Mouse (Mus musculus) neural tube, embryonic 13.5 days (tissue): ENCODE measurements around the gene Atxn2l. TPM values are rescaled to one million over a fixed set of nuclear protein-coding genes. Genes with fewer than 3 reads are reported as not detected.

Experiments
- ATAC-seq: fragments of 200-750 bp; cut with Nextera tagmentation; 2 replicates; pipeline ENCODE4 v1.8.0; 2017; ENCODE audit warnings: low read depth, mild to moderate bottlenecking, moderate TSS enrichment, moderate library complexity
- H3K27ac ChIP-seq: fragments of 300-500 bp; sonication (generic); replicated peaks from 2 replicates; pipeline ENCODE4 v1.5.1; 2015; ENCODE audit warnings: moderate library complexity, mild to moderate bottlenecking, inconsistent platforms
- H3K27me3 ChIP-seq: fragments of 300-500 bp; sonication (generic); 2 replicates; pipeline ENCODE4 v1.6.1; 2015; ENCODE audit warnings: mild to moderate bottlenecking, inconsistent platforms
- H3K36me3 ChIP-seq: fragments of 300-500 bp; sonication (generic); 2 replicates; pipeline ENCODE4 v1.6.1; 2015; ENCODE audit warnings: mild to moderate bottlenecking, inconsistent platforms
- H3K4me1 ChIP-seq: fragments of 300-500 bp; sonication (generic); replicated peaks from 2 replicates; pipeline ENCODE4 v1.6.1; 2015; ENCODE audit warnings: inconsistent platforms
- H3K4me2 ChIP-seq: fragments of 300-500 bp; sonication (generic); 2 replicates; pipeline ENCODE4 v1.6.1; 2015; ENCODE audit warnings: inconsistent platforms, mild to moderate bottlenecking, moderate library complexity
- H3K4me3 ChIP-seq: fragments of 300-500 bp; sonication (generic); 2 replicates; pipeline ENCODE4 v1.5.1; 2015; ENCODE audit warnings: mild to moderate bottlenecking, inconsistent platforms
- H3K9ac ChIP-seq: fragments of 300-500 bp; sonication (generic); 2 replicates; pipeline ENCODE4 v1.6.1; 2015; ENCODE audit warnings: moderate library complexity, mild to moderate bottlenecking, inconsistent platforms
- H3K9me3 ChIP-seq: fragments of 300-500 bp; sonication (generic); 2 replicates; pipeline ENCODE4 v1.6.1; 2016; ENCODE audit warnings: inconsistent platforms
- WGBS: fragments of 180-500 bp; shearing (Covaris S2); methylation state at CpG from one replicate; pipeline ENCODE4 v1.1.7; 2015; 5-methylcytosine and 5-hydroxymethylcytosine counted together
- polyA plus RNA-seq: library from polyadenylated mRNA; unstranded; fragments of >200 nt; fragmentation: Nextera tagmentation; extraction: Ambion mirVana; gene quantifications from 2 replicates; pipeline ENCODE4 v1.2.1, GENCODE M21; 2015

The Atxn2l gene
- polyA plus RNA-seq, 1 experiment from 2014 or later: 68.2 TPM

- Histone ChIP-seq H3K4me2 (no peak overlapping the region), H3K36me3 (peaks cover 61% of the 10 kb centered on the region), H3K27me3 (no peaks in the 10 kb centered on the region), H3K9me3 (no peaks in the 10 kb centered on the region), H3K4me1 (0 out of 2 replicates have a peak, but pooled peaks cover 3% of the 10 kb centered on the region), H3K9ac (no peak overlapping the region), H3K4me3 (no peak overlapping the region), H3K27ac (no peak overlapping the region)
- WGBS: 70% methylated on average over 5 of the region's 5 CpGs
- no peak for ATAC-seq
These were observed 36.0 kb downstream of the Atxn2l start for GRCm38 (mm10) chr7:126467271-126467670.

- no peak overlapping the region for H3K4me2 ChIP-seq
- ATAC-seq: no peak
- H3K27me3 ChIP-seq: no peaks in the 10 kb centered on the region
These were observed 36.5 kb downstream of the Atxn2l start for GRCm38 (mm10) chr7:126466707-126467106.

GRCm38 (mm10) chr7:126466116-126466515, 37.1 kb downstream of the Atxn2l start:
- H3K4me3 ChIP-seq: no peak overlapping the region
- H3K27ac ChIP-seq: no peak overlapping the region
- no peak overlapping the region for H3K4me2 ChIP-seq
- no peak overlapping the region for H3K9ac ChIP-seq
- H3K4me1 ChIP-seq: 0 out of 2 replicates have a peak, but pooled peaks cover 3% of the 10 kb centered on the region
- 76% methylated on average over 9 of the region's 9 CpGs for WGBS
- no peak for ATAC-seq
- H3K27me3 ChIP-seq: no peaks in the 10 kb centered on the region
- H3K36me3 ChIP-seq: peaks cover 50% of the 10 kb centered on the region
- no peaks in the 10 kb centered on the region for H3K9me3 ChIP-seq

More at GRCm38 (mm10) chr7:126466707-126467106, 36.5 kb downstream of the Atxn2l start:
- Histone ChIP-seq H3K27ac (no peak overlapping the region), H3K9ac (no peak overlapping the region), H3K4me1 (0 out of 2 replicates have a peak, but pooled peaks cover 3% of the 10 kb centered on the region), H3K9me3 (no peaks in the 10 kb centered on the region), H3K4me3 (no peak overlapping the region), H3K36me3 (peaks cover 56% of the 10 kb centered on the region)
- WGBS: 91% methylated on average over 5 of the region's 5 CpGs

- Histone ChIP-seq H3K9ac (no peak overlapping the region), H3K4me2 (no peak overlapping the region), H3K27me3 (no peaks in the 10 kb centered on the region), H3K9me3 (no peaks in the 10 kb centered on the region), H3K4me3 (no peak overlapping the region), H3K27ac (no peak overlapping the region), H3K4me1 (0 out of 2 replicates have a peak, but pooled peaks cover 3% of the 10 kb centered on the region), H3K36me3 (peaks cover 43% of the 10 kb centered on the region)
- 62% methylated on average over 7 of the region's 7 CpGs for WGBS
- no peak for ATAC-seq
These were observed 37.8 kb downstream of the Atxn2l start for GRCm38 (mm10) chr7:126465246-126466030.

- H3K36me3 ChIP-seq: peaks cover 37% of the 10 kb centered on the region
- no peak overlapping the region for H3K9ac ChIP-seq
- 45% methylated on average over 5 of the region's 5 CpGs for WGBS
- H3K4me1 ChIP-seq: 0 out of 2 replicates have a peak, but pooled peaks cover 3% of the 10 kb centered on the region
- H3K27me3 ChIP-seq: no peaks in the 10 kb centered on the region
- no peaks in the 10 kb centered on the region for H3K9me3 ChIP-seq
- no peak overlapping the region for H3K27ac ChIP-seq
- no peak for ATAC-seq
- H3K4me3 ChIP-seq: no peak overlapping the region
- no peak overlapping the region for H3K4me2 ChIP-seq
These were observed 38.4 kb downstream of the Atxn2l start for GRCm38 (mm10) chr7:126464836-126465235.

GRCm38 (mm10) chr7:126464121-126464520, 39.1 kb downstream of the Atxn2l start:
- no peaks in the 10 kb centered on the region for H3K9me3 ChIP-seq
- H3K36me3 ChIP-seq: peaks cover 30% of the 10 kb centered on the region
- H3K27me3 ChIP-seq: no peaks in the 10 kb centered on the region
- no peak overlapping the region for H3K4me3 ChIP-seq
- ATAC-seq: no peak
- H3K9ac ChIP-seq: no peak overlapping the region
- no peak overlapping the region for H3K27ac ChIP-seq
- no peak overlapping the region for H3K4me2 ChIP-seq
- 0 out of 2 replicates have a peak, but pooled peaks cover 3% of the 10 kb centered on the region for H3K4me1 ChIP-seq
- 60% methylated on average over 4 of the region's 4 CpGs for WGBS

- no peak overlapping the region for H3K4me3 ChIP-seq
- H3K27ac ChIP-seq: no peak overlapping the region
- no peak overlapping the region for H3K9ac ChIP-seq
- no peak overlapping the region for H3K4me2 ChIP-seq
- H3K36me3 ChIP-seq: peaks cover 24% of the 10 kb centered on the region
- H3K9me3 ChIP-seq: no peaks in the 10 kb centered on the region
- no peaks in the 10 kb centered on the region for H3K27me3 ChIP-seq
- no peak for ATAC-seq
- 0 out of 2 replicates have a peak, but pooled peaks cover 3% of the 10 kb centered on the region for H3K4me1 ChIP-seq
- WGBS: 56% methylated on average over 4 of the region's 4 CpGs
These were observed 39.7 kb downstream of the Atxn2l start for GRCm38 (mm10) chr7:126463547-126463946.

- no peak for ATAC-seq
- WGBS: 55% methylated on average over 5 of the region's 5 CpGs
- 0 out of 2 replicates have a peak within 1 kb of the TSS, but pooled peaks have one; percentile 26 for H3K9ac ChIP-seq
- H3K36me3 ChIP-seq: peaks cover 19% of the 10 kb centered on the region
- H3K27ac ChIP-seq: no peak within 1 kb of the TSS
- H3K4me1 ChIP-seq: 0 out of 2 replicates have a peak, but pooled peaks cover 3% of the 10 kb centered on the region
- no peak within 1 kb of the TSS for H3K4me3 ChIP-seq
- no peaks in the 10 kb centered on the region for H3K9me3 ChIP-seq
- H3K27me3 ChIP-seq: no peaks in the 10 kb centered on the region
- no peak within 1 kb of the TSS for H3K4me2 ChIP-seq
These were observed 40.2 kb downstream of the Atxn2l start, which contains the start of gene Atp2a1 for GRCm38 (mm10) chr7:126463004-126463403. Gene Atp2a1, minus strand, starts transcription at chr7:126463108.

GRCm38 (mm10) chr7:126461626-126462025, 41.6 kb downstream of the Atxn2l start:
- Histone ChIP-seq H3K36me3 (peaks cover 5% of the 10 kb centered on the region), H3K9ac (no peak overlapping the region), H3K4me2 (no peak overlapping the region), H3K4me1 (0 out of 2 replicates have a peak, but pooled peaks cover 3% of the 10 kb centered on the region), H3K4me3 (no peak overlapping the region), H3K9me3 (no peaks in the 10 kb centered on the region), H3K27ac (no peak overlapping the region), H3K27me3 (no peaks in the 10 kb centered on the region)
- ATAC-seq: no peak
- WGBS: 81% methylated on average over 3 of the region's 3 CpGs

- Histone ChIP-seq H3K9me3 (no peaks in the 10 kb centered on the region), H3K4me2 (no peak overlapping the region), H3K9ac (no peak overlapping the region), H3K27me3 (no peaks in the 10 kb centered on the region), H3K4me3 (no peak overlapping the region), H3K4me1 (0 out of 2 replicates have a peak, but pooled peaks cover 3% of the 10 kb centered on the region), H3K27ac (no peak overlapping the region), H3K36me3 (no peaks in the 10 kb centered on the region)
- WGBS: 61% methylated on average over 10 of the region's 10 CpGs
- no peak for ATAC-seq
These were observed 42.4 kb downstream of the Atxn2l start for GRCm38 (mm10) chr7:126460623-126461399.

GRCm38 (mm10) chr7:126458844-126459618, 44.2 kb downstream of the Atxn2l start:
- Histone ChIP-seq H3K4me1 (no peaks in the 10 kb centered on the region), H3K9ac (no peak overlapping the region), H3K36me3 (no peaks in the 10 kb centered on the region), H3K4me2 (no peak overlapping the region), H3K27me3 (no peaks in the 10 kb centered on the region), H3K27ac (no peak overlapping the region), H3K9me3 (no peaks in the 10 kb centered on the region), H3K4me3 (no peak overlapping the region)
- 81% methylated on average over 11 of the region's 11 CpGs for WGBS
- ATAC-seq: no peak
